Mouse (Mus musculus) liver, adult 2 months (tissue): Measurements from ENCODE around the gene Syp.
A peak's percentile ranks its signal among the peaks of the same experiment; 100 is the strongest.

Experiments used
- CTCF ChIP-seq: fragments of 200-500 bp; IDR thresholded peaks from 2 replicates; pipeline ENCODE4 v1.5.1; 2011; ENCODE audit warnings: low read depth, low read length, control low read depth
- POLR2A ChIP-seq: fragments of 200-500 bp; IDR thresholded peaks from 2 replicates; pipeline ENCODE4 v1.6.1; 2011; ENCODE audit warnings: low read length, control low read depth; ENCODE audit not compliant: insufficient read depth; ENCODE audit errors: extremely low read depth

DNA sequence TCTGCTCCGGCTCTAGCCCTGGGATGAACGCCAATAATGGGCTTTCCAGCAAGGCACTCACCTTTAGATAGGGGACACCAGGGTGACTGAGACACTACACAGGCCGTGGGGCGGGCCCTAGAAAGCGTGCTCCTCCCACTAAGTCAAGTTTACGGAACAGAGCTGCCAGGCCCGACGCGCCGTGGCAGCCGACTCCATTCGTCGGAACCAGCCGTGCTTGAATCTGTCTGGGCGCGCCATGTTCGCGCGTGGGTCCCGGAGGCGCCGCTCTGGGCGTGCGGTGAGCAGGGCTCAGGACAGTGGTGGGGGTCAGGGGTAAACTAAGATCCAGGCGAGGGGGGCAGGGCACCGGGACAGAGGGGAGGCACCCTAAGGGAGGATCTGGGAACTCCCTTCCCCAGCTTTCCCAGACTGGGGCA is 19.0 kb downstream of the Syp start, which contains the start of gene Prickle3:
- TF ChIP-seq POLR2A (peak; percentile 50; the same call in 1 of the 2 replicates), CTCF (no peak)
